Mouse (Mus musculus) limb, embryonic 12.5 days (tissue): Measurements from ENCODE around the gene Slc17a8. TPM values are rescaled to one million over a fixed set of nuclear protein-coding genes. Genes with fewer than 3 reads are reported as not detected.
"Not testable (repeated sequence)": the region's sequence is repeated elsewhere in the genome, so short reads cannot be mapped to it uniquely, and the experiment has no call there.

Source experiments
- ATAC-seq: fragments of 200-750 bp; cut with Nextera tagmentation; 2 replicates; pipeline ENCODE4 v1.8.0; 2017; ENCODE audit warnings: low read depth, moderate TSS enrichment; ENCODE audit not compliant: insufficient number of reproducible peaks, insufficient read depth, low FRiP score, low TSS enrichment
- H3K27ac ChIP-seq: fragments of 300-500 bp; sonication (generic); 2 replicates; pipeline ENCODE4 v1.5.1; 2016; ENCODE audit warnings: mild to moderate bottlenecking, moderate library complexity
- H3K27me3 ChIP-seq: fragments of 300-500 bp; sonication (generic); 2 replicates; pipeline ENCODE4 v1.6.1; 2016; ENCODE audit warnings: mild to moderate bottlenecking, moderate library complexity
- H3K36me3 ChIP-seq: fragments of 300-500 bp; sonication (generic); 2 replicates; pipeline ENCODE4 v1.6.1; 2016; ENCODE audit warnings: mild to moderate bottlenecking, moderate library complexity
- H3K4me1 ChIP-seq: fragments of 300-500 bp; sonication (generic); replicated peaks from 2 replicates; pipeline ENCODE4 v1.6.1; 2016
- H3K4me2 ChIP-seq: fragments of 300-500 bp; sonication (generic); 2 replicates; pipeline ENCODE4 v1.6.1; 2016; ENCODE audit warnings: mild to moderate bottlenecking, moderate library complexity
- H3K4me3 ChIP-seq: fragments of 300-500 bp; sonication (generic); replicated peaks from 2 replicates; pipeline ENCODE4 v1.5.1; 2016; ENCODE audit warnings: mild to moderate bottlenecking
- H3K9ac ChIP-seq: fragments of 300-500 bp; sonication (generic); replicated peaks from 2 replicates; pipeline ENCODE4 v1.6.1; 2016; ENCODE audit warnings: mild to moderate bottlenecking, moderate library complexity
- H3K9me3 ChIP-seq: fragments of 300-500 bp; sonication (generic); 2 replicates; pipeline ENCODE4 v1.6.1; 2016; ENCODE audit warnings: mild to moderate bottlenecking, moderate library complexity
- WGBS: fragments of 180-500 bp; shearing (Covaris S2); methylation state at CpG from one replicate; pipeline ENCODE4 v1.1.7; 2016; 5-methylcytosine and 5-hydroxymethylcytosine counted together
- polyA plus RNA-seq: library from polyadenylated mRNA; unstranded; fragments of >200 nt; fragmentation: Nextera tagmentation; extraction: Ambion mirVana; gene quantifications from 2 replicates; pipeline ENCODE4 v1.2.1, GENCODE M21; 2016

Gene Slc17a8
- polyA plus RNA-seq, 1 experiment from 2014 or later: not detected

DNA sequence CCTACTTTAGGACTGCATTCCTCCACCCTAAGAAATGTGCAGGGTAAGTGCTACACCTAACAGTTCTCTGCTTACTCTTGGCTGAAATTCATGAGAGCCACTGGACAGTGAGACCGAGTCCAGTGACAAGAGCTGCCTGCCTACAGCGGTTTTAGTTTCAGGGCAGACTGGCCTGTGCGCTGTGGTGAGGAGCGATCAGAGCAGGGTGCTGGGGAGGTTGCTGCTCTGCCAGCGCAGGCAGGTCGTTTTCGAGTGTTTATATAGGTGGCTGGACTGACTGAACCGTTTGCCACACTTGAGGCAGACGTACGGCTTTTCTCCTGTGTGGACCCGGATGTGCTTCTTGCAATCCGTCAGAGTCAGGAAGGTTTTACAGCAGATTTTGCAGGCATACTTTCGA, 66.2 kb downstream of the Slc17a8 start:
- H3K27ac ChIP-seq, H3K9ac ChIP-seq, H3K4me1 ChIP-seq, H3K4me3 ChIP-seq, H3K9me3 ChIP-seq, H3K4me2 ChIP-seq, H3K36me3 ChIP-seq, H3K27me3 ChIP-seq, ATAC-seq: not testable (repeated sequence)
- WGBS: 78% methylated on average over 13 of the region's 13 CpGs

- not testable (repeated sequence) for H3K9ac ChIP-seq, H3K36me3 ChIP-seq, H3K27me3 ChIP-seq, H3K4me3 ChIP-seq, H3K27ac ChIP-seq, H3K9me3 ChIP-seq, H3K4me2 ChIP-seq, H3K4me1 ChIP-seq, ATAC-seq
- WGBS: 81% methylated on average over 7 of the region's 7 CpGs
Measured at GRCm38 (mm10) chr10:89553855-89554254, 67.2 kb downstream of the Slc17a8 start.

- Histone ChIP-seq H3K27ac (no peak overlapping the region), H3K36me3 (no peaks in the 10 kb centered on the region), H3K4me1 (no peaks in the 10 kb centered on the region), H3K27me3 (no peaks in the 10 kb centered on the region), H3K9ac (no peak overlapping the region), H3K4me3 (no peak overlapping the region), H3K4me2 (no peak overlapping the region), H3K9me3 (no peaks in the 10 kb centered on the region)
- 76% methylated on average over 5 of the region's 5 CpGs for WGBS
- ATAC-seq: no peak
Measured at GRCm38 (mm10) chr10:89553015-89553414, 68.0 kb downstream of the Slc17a8 start.

DNA sequence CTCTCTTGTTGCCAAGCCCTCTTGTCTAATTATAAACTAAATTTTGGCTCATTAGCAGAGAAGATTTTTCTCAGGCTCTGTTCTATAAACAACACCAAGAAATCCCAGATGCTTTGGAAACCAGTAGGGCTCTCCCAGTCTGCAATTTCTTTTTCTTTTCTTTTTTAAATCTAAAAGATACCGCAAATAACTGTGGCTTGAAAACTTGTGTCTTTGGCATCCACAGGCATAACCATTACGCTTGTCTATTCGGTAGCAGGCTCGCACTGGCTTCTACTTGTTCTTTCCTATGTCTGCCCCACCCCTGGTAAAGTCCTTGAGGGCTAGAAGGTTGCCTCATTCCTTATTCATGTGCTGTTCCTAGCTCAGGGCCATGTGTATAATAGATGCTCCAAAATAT, 69.4 kb downstream of the Slc17a8 start:
- Histone ChIP-seq H3K9me3 (no peaks in the 10 kb centered on the region), H3K36me3 (no peaks in the 10 kb centered on the region), H3K4me2 (no peak overlapping the region), H3K9ac (no peak overlapping the region), H3K4me1 (no peaks in the 10 kb centered on the region), H3K27ac (no peak overlapping the region), H3K27me3 (no peaks in the 10 kb centered on the region), H3K4me3 (no peak overlapping the region)
- 93% methylated on average over 4 of the region's 4 CpGs for WGBS
- no peak for ATAC-seq

GRCm38 (mm10) chr10:89548028-89548427, 73.0 kb downstream of the Slc17a8 start:
- ATAC-seq: no peak
- no peak overlapping the region for H3K4me3 ChIP-seq
- H3K4me2 ChIP-seq: no peak overlapping the region
- H3K9me3 ChIP-seq: no peaks in the 10 kb centered on the region
- no peaks in the 10 kb centered on the region for H3K27me3 ChIP-seq
- no peaks in the 10 kb centered on the region for H3K4me1 ChIP-seq
- no peak overlapping the region for H3K27ac ChIP-seq
- WGBS: 68% methylated on average over 6 of the region's 6 CpGs
- H3K36me3 ChIP-seq: no peaks in the 10 kb centered on the region
- H3K9ac ChIP-seq: no peak overlapping the region

GRCm38 (mm10) chr10:89546989-89547388, 74.1 kb downstream of the Slc17a8 start:
- H3K27me3 ChIP-seq: no peaks in the 10 kb centered on the region
- no peak overlapping the region for H3K27ac ChIP-seq
- H3K4me1 ChIP-seq: no peaks in the 10 kb centered on the region
- no peak overlapping the region for H3K9ac ChIP-seq
- H3K4me3 ChIP-seq: no peak overlapping the region
- ATAC-seq: no peak
- H3K4me2 ChIP-seq: no peak overlapping the region
- no peaks in the 10 kb centered on the region for H3K9me3 ChIP-seq
- 95% methylated on average over 2 of the region's 2 CpGs for WGBS
- H3K36me3 ChIP-seq: no peaks in the 10 kb centered on the region

DNA sequence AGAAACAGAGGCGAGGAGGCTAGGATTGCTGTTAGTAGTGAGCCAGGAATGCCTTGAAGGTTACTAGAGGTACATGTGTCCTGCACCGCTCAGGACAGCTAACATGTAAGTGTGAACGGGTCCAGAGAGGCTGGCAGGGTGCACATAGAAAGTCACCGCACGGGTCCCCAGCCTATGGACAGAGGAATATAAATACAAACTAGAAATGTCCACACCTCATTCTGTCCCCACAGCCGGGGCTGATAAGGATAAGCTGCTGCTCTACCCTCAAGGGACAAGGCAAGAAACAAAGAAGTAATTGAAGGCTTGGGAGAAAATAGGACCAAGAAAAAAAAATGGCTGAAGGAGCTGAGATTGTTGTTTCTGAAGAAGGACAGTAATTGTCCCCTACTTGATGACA, 77.2 kb downstream of the Slc17a8 start:
- H3K9me3 ChIP-seq: no peaks in the 10 kb centered on the region
- no peak overlapping the region for H3K4me2 ChIP-seq
- no peak overlapping the region for H3K4me3 ChIP-seq
- H3K27me3 ChIP-seq: no peaks in the 10 kb centered on the region
- ATAC-seq: no peak
- 80% methylated on average over 6 of the region's 6 CpGs for WGBS
- no peak overlapping the region for H3K27ac ChIP-seq
- no peaks in the 10 kb centered on the region for H3K4me1 ChIP-seq
- no peak overlapping the region for H3K9ac ChIP-seq
- H3K36me3 ChIP-seq: no peaks in the 10 kb centered on the region

DNA sequence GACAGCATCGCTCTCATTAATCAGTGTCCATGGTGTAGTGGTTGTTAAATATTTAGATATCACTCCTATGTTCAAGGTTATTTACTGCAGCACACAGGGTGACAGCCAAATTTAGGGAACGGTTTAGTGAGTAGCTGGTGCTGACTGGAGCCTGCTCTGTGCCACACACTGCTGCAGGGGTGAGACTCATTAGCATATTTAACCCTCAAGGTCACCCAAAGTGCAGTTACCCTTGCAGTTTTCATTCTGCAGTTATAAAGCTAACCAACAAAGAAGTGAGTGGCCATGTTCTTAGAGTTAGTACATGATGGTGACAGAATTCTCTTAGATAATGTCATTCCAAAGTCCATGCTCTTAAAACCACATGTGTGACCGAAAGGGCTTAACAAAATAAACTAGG, 78.7 kb downstream of the Slc17a8 start:
- Histone ChIP-seq H3K4me2 (no peak overlapping the region), H3K9ac (no peak overlapping the region), H3K9me3 (no peaks in the 10 kb centered on the region), H3K27ac (no peak overlapping the region), H3K36me3 (no peaks in the 10 kb centered on the region), H3K4me3 (no peak overlapping the region), H3K27me3 (no peaks in the 10 kb centered on the region), H3K4me1 (no peaks in the 10 kb centered on the region)
- 86% methylated on average over 3 of the region's 3 CpGs for WGBS
- no peak for ATAC-seq

DNA sequence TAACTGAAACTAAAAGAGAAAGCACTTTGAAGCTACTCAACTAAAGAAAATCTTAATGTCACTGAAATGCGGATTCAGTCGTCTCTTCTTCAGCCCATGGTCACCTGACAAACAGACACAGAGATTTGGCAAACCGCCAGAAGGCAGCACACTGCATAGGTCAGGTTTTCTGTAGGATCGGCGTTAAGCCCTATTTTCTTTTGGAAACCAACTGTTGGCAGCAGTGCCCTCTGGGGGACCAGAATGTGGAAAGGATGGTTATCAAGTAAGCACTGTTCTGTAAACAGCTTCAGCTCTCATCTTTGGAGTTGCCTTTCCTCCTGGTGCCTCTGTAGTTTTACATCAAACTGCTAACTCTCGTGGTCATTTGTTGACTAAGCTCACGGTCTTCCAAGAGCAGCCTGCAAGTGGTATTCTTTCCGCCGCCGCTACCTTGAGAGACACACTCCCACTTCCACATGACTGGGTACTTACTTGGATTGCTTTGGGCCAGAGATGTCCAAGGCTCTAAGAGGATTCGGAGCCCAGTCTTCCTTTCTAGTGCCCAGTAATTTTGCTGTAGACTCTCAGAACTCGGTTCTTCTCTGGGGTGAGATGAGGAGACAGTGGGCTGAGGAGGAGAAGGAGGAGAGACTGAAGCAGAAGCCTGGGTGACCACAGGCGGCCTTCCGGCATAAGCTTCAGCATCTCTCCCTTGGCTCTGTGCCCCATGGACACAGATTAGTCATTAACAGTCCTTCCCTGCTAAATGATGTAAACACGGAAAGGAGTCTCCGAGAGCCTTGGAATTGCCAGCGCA, 87.9 kb downstream of the Slc17a8 start, which contains the start of gene Nr1h4:
Nr1h4 (minus strand) TSS at position 657 of the 799 bp plus-strand sequence.
- no peaks in the 10 kb centered on the region for H3K27me3 ChIP-seq
- ATAC-seq: no peak
- 78% methylated on average over 17 of the region's 17 CpGs for WGBS

GRCm38 (mm10) chr10:89532451-89532850, 88.6 kb downstream of the Slc17a8 start:
- H3K4me1 ChIP-seq: no peaks in the 10 kb centered on the region
- no peak for ATAC-seq
- no peaks in the 10 kb centered on the region for H3K9me3 ChIP-seq
- no peaks in the 10 kb centered on the region for H3K27me3 ChIP-seq
- H3K4me3 ChIP-seq: no peak overlapping the region
- no peak overlapping the region for H3K4me2 ChIP-seq
- no peaks in the 10 kb centered on the region for H3K36me3 ChIP-seq
- H3K27ac ChIP-seq: no peak overlapping the region
- no peak overlapping the region for H3K9ac ChIP-seq
- WGBS: 79% methylated on average over 5 of the region's 5 CpGs

More for the DNA sequence above, 87.9 kb downstream of the Slc17a8 start, which contains the start of gene Nr1h4:
- Histone ChIP-seq H3K4me1 (no peaks in the 10 kb centered on the region), H3K36me3 (no peaks in the 10 kb centered on the region), H3K4me3 (no peak within 1 kb of the TSS), H3K9me3 (no peaks in the 10 kb centered on the region), H3K4me2 (no peak within 1 kb of the TSS), H3K27ac (no peak within 1 kb of the TSS), H3K9ac (no peak within 1 kb of the TSS)

DNA sequence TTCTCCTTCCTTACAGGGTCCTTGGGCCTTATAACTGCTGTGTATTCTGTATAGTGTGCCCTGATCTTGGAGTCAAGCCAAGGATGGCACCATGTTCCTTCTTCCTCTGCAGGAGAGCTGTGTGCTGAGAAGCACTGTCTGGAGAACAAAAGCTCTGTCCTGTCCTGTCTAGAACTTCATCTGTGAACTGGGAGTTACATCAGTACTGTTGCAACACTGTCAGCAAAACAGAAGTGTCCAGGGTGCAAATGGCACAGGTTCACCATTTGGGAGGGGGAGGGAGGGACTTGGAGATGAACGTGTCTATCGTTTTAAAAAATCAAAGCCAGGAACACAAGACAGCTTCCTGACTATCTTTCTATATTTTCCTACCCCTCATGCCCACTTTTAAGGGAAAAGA, 89.1 kb downstream of the Slc17a8 start:
- H3K27me3 ChIP-seq: no peaks in the 10 kb centered on the region
- H3K9me3 ChIP-seq: no peaks in the 10 kb centered on the region
- no peak for ATAC-seq
- H3K4me3 ChIP-seq: no peak overlapping the region
- H3K9ac ChIP-seq: no peak overlapping the region
- H3K36me3 ChIP-seq: no peaks in the 10 kb centered on the region
- H3K4me2 ChIP-seq: no peak overlapping the region
- no peak overlapping the region for H3K27ac ChIP-seq
- WGBS: 87% methylated on average over 2 of the region's 2 CpGs
- no peaks in the 10 kb centered on the region for H3K4me1 ChIP-seq

- Histone ChIP-seq H3K9ac (no peak overlapping the region), H3K36me3 (no peaks in the 10 kb centered on the region), H3K9me3 (no peaks in the 10 kb centered on the region), H3K4me2 (no peak overlapping the region), H3K4me1 (no peaks in the 10 kb centered on the region), H3K4me3 (no peak overlapping the region), H3K27me3 (no peaks in the 10 kb centered on the region), H3K27ac (no peak overlapping the region)
- WGBS: 74% methylated on average over 5 of the region's 5 CpGs
- ATAC-seq: no peak
Measured at GRCm38 (mm10) chr10:89531194-89531634, 89.8 kb downstream of the Slc17a8 start.
